Mouse (Mus musculus) right cerebral cortex, postnatal 10 days (tissue): ENCODE measurements around the gene N4bp3.
"Not testable (repeated sequence)": the region's sequence is repeated elsewhere in the genome, so short reads cannot be mapped to it uniquely, and the experiment has no call there.

ENCODE experiments used
- DNase-seq, 2 experiments: peaks; one replicate each; pipeline ENCODE4 v3.0.0; 2021; ENCODE audit warnings: low spot score in 2 of 2

Gene N4bp3

DNA sequence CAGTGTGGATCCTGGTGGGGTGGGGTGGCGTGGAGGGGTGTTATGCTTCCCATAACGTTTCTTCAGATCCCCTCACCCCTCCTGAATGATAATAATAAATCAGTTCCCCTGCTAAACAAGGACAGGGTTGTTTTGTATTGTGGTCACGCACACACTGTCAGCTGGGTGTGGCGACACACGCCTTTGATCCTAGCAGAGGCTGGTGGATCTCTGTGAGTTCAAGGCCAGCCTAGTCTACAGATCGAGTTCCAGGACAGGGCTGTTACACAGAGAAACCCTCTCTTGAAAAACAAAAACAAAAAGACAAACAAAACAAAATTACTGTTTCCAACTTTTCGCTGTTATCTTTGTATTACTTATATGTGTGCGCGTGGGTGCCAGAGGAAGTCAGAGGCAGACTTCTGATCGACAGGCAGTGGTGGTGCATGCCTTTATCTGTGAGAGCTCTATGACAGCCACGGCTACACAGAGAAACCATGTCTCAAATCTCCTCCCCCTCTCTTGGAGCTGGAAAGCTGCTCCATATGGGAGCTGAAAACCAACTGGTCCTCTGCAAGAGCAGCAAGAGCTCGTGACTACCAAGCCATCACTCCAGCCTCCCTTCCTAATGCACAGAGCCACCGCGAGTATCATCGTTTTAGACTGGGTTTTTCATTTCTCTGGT is 20.9 kb downstream of the N4bp3 start:
- DNase-seq, result peak in 1 of 2 experiments; percentile 66

DNA sequence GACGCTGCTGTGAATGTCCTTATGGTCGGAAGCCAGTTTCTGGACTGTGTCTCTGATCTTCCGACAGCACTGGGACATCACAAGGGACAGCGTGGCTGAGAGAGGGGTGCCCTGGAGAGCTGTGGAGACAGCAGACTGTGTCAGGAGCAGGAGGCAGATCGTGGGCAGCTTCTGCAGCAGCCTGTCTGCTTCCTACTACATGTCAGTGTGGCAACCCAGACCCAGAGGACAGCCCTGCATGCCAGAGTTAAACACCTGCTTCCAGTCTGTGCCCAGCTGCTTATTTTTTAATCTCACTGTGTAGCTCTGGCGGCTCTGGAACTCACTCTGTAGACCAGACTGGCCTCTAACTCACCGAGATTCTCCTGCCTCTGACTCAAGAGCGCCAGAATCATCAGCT is 22.7 kb downstream of the N4bp3 start:
- DNase-seq, result no peak

DNA sequence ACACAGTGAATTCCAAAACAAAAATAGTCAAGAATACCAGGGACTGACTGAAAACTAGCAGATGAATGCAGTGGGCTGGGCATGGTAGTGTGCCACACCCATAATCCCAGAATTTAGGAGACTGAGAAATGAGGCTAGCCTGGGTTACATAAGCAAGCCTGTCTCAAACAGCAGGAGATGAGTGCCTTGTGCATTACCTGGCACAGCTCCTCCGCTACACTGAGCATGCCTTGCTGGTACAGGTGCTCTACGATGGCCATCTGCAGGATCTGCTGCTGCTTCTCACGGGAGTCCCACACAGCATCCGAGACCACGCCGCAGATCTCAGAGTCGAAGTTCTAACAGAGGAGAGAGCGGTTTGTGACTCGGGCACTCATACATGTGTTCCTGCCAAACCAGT is 23.2 kb downstream of the N4bp3 start:
- DNase-seq, result no peak

DNA sequence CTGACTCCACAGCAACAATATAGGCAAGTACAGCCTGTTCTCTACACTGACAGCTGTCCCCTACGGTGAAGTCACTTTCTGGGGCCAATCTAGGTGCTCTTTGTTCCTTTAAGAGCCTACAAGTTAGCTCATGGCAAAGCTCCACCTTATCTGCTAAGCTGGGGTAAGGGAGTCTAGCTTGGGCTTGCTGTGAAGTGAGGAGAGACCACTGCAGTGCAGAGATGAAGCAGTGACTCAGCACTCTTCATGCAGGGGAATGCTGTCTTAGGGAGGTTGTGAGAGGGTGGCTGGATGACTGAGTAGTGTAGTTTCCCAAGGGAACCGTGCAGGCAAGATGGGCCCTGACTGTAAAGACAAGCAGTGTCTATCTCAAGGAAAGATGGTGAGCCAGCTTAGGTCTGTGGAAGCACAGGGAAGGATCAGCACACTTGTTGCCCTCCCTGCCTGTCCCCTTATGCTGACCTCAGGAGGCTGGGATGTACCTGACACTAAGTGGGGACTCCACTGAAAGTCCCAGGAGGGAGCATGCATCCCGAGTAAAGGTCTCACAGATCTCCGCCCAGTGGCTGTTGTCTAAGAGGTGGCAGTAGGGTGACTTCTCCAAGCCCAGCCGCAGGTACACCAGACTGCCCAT is 25.3 kb downstream of the N4bp3 start:
- DNase-seq, result no peak

DNA sequence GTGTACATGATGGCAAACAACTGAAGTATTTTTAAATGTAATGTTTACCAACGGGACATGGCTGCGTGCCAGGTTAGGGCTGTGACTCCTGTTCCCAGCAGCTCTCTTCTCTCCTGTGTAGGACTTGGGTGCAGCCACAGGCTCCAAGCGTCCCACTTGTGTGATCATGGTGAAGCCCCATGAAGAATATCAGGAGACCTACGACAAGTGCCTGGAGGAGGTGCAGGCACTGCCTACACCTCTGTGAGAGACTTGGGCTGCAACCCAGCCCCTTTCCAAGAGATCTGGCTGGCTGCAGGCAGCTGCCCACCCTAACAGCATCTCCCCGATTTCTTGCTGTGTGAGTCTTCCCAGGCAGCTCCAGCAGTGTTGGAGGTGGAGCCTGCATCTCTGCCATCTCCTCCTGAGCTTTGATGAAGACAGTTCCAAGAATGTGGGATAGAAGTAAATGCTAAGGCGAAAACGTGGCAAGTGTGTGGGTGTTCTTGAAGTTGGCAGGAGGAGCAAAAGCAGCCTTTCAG is 27.6 kb downstream of the N4bp3 start:
- DNase-seq, result peak; percentile 71 to 83

DNA sequence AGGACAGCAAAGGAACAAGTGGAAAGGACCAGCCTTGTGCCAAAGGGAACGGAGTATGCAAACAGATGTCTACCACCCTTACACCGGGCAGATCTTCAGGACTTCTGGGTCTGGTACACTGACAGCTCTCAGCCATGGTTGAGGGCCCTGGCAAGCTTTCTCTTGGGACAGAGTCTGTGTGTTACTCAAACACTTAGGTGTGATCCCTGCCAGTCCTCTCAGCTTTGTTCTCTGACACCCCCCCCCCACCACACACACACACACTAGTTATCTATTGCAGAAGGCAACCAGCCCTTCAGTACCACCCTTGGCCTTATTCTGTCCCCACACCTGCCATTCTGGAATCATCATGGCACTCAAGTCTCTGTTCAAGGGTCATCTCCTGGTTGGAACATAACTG is 28.9 kb downstream of the N4bp3 start:
- no peak for DNase-seq

DNA sequence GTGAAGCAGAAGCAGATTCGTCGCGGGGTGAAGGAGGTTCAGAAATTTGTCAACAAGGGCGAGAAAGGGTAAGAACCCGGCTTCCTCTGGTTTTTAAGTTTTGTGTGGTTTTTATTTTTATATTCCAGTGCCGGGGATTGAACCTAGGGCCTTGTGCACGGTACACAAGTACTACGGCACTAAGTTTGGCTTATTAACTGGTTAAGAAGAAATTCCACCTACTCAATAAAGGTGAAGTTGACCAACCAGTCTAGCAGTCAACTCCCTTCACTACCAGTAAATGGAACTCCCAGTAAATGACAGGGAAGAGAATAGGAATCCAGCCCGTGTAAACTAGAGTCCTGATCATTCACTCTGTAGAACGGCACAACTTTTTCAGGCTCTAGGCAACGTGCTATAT is 30.6 kb downstream of the N4bp3 start:
- no peak for DNase-seq

DNA sequence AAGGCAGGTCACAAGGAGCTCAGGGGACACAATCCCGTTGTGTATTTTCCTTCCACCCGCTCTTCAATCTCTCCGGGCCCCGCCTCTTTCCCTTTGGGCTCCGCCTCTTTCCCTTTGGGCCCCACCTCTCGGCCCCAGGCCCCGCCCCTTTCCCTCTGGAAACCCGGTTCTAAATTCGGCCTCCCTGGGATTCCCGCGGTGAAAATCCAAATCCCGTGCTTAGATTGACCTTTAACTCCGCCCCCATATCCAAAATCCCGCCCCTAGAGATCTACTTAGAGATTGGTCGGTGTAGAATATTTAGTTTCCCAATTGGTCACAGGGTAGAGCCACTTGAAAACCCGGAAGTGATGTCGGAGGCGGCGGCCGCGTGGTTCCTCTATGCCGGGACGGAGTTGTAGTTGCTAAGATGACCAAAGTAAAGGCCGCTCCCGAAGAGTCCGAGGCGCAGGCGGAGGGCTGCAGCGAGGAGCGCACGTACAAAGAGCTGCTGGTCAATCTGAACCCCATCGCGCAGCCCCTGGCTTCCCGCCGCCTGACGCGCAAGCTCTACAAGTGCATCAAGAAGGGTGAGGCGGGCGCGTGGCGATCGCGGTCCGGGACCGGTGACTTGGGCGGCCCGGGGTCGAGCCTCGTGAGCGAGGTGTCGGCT is 31.1 kb downstream of the N4bp3 start, which contains the start of gene Nhp2:
Gene Nhp2, plus strand, starts transcription at position 327 of the 652 bp plus-strand sequence.
- peak; percentile 94 to 97 for DNase-seq

DNA sequence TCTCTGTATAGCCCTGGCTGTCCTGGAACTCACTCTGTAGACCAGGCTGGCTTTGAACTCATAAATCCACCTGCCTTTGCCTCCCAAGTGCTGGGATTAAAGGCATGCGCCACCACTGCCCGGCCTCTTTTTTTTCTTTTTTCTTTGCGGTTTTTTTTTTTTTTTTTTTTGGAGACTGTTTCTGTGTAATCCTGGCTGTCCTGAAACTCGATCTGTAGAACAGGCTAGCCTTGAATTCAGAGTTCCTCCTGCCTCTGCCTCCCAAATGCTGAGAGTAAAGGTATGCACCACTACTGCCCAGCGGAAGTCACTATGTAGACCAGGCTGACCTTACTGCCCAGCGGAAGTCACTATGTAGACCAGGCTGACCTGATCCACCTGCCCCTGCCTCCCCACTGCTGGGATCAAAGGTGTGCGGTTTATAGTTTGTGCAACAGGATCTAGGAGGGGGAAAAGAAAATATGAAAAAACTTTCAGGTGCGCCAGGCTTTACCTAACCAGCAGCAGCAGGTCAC is 31.7 kb downstream of the N4bp3 start:
- no peak for DNase-seq

DNA sequence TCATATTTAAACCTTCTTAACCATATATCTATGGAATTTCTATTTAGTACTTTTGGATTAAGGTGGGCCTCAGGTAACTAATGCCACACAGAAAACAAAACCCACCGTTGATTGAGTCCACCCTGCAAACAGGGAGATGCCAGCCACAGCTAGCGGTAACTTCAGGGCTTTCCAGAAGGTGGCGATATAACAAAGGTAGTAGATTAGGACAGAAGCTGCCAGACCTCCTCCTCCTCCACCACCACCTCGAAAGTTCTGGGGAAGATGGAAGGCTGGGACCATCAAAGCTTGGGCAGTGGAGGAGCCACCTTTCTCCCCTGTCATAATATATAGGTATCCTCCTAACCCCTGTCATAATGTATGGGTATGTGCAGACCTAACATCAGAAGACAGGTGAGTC is 32.9 kb downstream of the N4bp3 start:
- peak; percentile 71 to 79 for DNase-seq

DNA sequence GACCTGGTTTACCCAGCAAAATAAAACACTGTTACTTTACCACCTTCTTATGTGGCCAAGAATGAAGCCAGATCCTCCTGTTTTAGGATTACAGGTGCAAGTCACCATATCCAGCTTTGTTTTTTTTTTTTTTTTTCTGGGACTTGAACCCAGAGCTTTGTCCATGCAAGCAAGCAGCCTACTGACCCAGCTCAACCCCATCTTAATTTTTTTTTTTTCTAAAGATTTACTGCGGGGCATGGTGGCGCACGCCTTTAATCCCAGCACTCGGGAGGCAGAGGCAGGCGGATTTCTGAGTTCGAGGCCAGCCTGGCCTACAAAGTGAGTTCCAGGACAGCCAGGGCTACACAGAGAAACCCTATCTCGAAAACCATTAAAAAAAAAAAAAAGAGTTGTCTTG is 34.5 kb downstream of the N4bp3 start:
- not testable (repeated sequence) for DNase-seq

DNA sequence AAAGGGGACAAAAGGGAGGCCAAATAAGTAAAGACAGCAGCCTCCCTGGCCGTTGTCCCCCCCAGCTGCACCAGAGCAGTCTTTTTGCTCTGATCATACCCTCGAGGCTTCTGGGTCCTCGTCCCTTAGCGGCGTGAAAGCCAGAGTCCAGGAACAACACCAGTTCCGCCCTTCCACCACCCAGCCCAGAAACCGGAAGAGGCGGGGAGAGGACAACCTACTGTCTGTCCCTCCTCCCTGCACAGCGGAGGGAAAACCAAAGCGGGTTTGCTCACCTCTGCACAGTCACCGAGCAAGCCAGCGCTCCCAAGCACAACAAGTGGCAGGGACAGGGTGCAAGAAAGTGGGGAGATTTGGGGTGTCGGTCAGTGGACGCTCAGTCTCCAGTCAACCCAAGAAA is 35.0 kb downstream of the N4bp3 start:
- peak; percentile 58 to 60 for DNase-seq

DNA sequence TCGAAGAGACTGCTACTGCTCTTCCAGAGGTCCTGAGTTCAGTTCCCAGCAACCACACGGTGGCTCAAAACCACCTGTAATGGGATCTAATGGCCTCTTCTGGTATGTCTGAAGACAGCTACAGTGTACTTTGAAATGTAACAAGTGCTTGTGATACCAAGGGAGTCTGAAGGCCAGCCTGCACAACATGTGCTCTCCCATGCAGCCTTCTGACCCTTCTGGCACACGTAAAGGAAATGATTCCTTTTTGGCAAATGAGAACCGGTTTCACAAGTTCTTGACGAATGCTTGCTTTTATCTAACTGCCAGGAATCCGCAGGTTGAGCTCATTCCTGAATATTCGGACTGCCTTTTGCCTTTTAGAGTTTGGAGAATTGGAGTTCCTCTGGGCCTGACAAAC is 35.5 kb downstream of the N4bp3 start:
- DNase-seq, result no peak

DNA sequence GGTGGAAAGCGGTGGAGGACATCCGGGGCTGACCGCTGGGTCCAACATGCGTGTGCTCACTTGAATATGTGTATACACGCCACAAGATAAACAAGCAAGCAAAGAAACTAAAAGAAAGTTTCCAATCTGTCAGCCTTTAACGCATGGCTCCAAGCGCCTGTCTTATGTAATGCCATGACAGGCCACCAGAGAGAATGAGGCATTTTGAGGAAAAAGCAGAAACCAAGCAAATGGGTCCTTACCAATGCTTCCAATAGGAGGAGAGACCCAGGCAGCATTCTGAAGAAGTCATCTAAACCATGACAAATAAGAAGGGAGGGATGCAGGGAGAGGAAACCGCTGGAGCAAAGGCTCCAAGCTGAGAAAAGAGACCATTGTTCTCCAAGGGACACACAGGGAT is 36.4 kb downstream of the N4bp3 start:
- no peak for DNase-seq

DNA sequence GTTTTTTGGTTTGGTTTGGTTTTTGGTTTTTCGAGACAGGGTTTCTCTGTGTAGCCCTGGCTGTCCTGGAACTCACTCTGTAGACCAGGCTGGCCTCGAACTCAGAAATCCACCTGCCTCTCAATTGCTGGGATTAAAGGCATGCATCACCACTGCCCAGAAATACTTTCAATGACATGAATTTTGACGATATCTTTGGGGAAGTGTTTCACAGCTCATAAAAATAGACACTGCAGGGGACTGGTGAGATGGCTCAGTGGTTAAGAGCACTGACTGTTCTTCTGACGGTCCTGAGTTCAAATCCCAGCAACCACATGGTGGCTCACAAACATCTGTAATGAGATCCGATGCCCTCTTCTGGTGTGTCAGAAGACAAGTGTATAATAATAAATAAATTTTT is 40.7 kb downstream of the N4bp3 start:
- DNase-seq, result not testable (repeated sequence)

DNA sequence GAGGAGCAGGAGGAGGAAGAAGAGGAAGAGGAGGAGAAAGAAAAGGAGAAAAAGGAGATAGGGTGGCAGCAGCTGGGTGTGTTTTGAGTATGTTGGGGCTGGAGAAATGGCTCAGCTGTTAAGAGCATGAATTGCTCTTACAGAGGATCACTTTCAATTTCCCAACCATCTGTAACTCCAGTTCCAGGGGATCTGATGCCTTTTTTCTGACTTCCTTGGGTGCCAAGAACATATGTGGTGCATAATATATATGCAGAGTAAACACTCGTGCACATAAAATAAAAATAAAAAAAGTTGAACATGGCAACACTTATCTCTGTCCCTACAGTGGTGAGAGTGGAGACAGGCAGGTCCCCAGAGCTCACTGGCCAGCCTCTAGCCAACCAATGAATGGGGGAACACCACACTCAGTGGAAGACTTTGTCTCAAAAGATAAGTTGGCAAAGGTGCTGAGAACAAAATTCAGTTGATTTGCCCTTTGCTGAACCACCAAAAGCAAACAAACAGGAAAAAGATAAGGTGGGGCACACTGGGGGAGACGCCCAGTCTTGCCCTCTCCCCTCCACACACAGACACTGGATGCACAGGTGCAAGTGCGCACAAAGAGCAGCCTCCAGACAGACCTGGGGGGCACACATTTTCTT is 41.3 kb downstream of the N4bp3 start:
- no peak for DNase-seq

DNA sequence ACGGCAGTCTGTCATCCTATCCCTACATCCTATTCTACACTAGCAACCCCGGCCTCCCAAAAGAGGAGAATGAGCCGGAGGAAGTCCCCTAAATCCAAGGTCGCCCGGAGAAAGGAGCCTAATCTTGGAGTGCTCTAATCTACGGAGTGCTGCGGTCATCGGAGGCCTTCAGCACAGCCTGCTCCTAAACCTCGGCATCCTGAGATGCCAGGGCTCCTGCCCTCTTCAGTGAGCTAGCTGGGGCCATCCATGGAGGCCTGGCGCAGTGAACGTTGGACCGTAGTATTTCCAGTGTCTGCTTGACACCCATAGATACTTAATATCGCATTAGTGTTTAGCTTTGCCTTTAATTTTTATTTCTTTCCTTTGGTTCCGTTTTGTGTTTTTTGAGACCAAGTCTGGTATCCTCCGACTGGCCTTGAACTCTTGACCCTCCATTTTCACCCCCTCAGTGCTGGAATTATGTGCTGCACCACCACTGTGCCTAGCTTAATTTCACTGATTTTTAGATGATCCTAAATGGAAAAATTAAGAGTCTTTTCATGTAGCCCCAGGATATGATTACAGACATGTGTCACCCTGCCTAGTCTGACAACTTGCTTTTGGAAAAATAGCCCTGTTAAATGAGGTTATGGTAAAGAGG is 43.4 kb downstream of the N4bp3 start:
- DNase-seq, result no peak

DNA sequence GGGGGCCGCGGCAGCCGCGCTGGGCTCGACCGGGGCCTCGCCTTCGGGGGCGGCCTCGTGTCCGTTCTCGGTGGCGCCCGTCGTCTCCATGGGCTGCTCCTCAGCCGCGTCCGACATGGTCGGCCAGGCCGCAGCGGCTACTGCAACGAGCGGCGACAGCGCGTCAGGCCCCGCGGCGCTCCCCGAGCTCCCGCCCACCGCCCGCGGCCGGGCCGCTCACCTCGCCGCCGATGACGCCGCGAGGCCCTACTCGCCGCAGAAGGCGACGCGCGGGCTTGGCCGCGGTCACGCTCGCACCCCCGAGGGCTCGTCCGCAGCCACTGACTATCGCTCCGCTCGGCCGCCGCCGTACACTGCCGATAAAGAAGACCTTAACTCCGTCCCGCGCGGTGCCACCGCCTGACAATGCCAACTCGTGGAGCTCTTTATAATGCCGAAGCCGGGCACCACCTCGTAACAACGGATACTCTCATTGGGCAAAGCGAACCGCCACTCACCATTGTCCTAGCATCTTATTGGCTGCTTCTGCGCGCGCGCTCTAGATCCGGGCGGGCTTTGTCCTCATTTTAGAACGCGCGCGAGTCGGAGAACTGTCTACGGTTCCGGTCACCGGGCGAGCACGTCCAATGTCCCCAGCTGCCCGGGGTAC is 44.1 kb downstream of the N4bp3 start, which contains the start of gene Hnrnpab:
Gene Hnrnpab, minus strand, starts transcription at position 401 of the 649 bp plus-strand sequence.
- peak; percentile 99 for DNase-seq

DNA sequence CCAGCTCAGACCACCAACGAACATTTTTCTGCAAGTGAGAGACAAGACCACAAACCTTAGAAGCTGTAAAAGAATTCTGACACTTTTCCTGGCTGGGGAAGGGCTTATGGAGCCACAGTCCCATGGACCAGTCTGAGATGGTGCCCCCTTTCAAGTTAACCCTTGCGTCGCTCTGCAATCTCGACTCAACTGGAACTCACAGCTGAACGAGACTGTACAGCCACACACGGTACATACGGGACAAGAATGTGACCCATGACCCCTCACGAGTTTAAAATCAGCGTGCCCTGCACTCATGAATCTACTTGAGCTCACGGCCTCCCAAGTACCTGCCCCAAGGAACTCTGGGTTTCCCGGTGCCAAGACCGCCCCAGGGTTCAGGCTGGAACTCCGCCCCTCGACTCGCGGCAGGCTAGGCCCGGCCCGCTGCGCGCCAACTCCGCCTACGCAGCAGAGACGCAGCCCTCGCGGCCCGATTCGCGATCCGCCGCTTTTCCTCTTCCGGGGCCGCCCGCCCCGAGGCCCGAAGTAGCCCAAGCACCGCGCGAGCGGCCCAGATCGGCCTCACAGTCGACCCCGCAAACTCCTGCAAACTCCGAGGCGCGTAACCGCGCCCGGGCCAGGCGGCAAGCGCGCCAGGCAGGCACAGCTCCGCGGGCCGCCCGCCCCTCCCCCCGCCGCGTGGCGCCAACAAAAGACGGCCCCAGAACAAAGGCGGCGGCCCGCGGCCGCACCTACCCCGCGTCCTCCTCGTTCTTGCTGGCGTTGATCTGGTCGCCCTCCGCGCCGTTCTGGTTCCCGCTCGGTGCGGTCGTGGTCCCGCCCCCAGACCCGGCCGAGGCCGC is 44.8 kb downstream of the N4bp3 start:
- DNase-seq, result peak; percentile 88

DNA sequence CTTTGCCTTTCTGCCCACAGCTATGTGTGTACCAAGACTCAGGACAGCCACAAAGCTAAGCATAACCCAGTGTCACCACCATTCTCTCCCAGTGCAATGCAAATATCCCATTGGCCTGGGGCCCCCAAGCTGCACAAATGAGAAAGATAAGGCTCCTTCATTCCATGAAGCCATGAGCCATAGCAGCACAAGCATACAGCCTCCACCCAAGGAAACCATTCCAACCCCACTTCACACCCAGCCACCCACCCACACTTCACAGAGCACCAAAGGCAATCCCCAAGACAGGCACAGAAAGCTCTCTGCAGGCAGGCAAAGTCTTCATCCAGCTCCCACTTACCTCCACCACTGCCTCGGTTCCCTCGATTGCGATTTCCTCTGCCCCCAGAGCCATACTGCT is 48.4 kb downstream of the N4bp3 start:
- no peak for DNase-seq
